Mouse (Mus musculus): ENCODE data around the gene Slc7a1.

DNA sequence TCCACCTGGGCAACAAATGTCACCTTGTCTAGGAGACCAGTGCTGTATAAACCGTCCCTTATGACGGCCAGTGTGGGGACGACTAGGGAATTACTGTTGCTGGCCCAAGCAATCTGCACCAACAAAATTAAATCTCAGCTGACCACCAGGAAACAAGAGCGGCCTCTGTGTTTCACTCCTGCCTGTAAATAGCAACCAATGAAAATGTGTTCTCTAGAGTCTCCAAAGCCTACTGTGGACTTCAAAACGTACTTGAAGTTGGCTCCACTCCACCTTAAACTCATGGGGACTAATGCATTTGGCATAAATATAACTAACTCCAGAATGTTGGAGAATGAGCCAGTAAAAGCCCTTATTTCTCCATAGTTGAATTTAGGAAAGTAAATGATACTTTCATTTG, 55.3 kb downstream of the Slc7a1 start:
- no peak for TF ChIP-seq TCF12 (IDR thresholded peaks at IDR 0.05; ENCODE audit: insufficient read depth, poor library complexity, severe bottlenecking)
- no peak for TF ChIP-seq MYOD1 (IDR thresholded peaks at IDR 0.05; ENCODE audit: control insufficient read depth in 1 of 3, insufficient read length in 2 of 3, low read depth in 2 of 3)
- TF ChIP-seq MAX (IDR thresholded peaks at IDR 0.05; ENCODE audit: low read depth): no peak
- no peak for TF ChIP-seq POLR2A (IDR thresholded peaks at IDR 0.05; ENCODE audit: insufficient read length, low read depth)
- no peak for TF ChIP-seq POLR2AphosphoS2 (IDR thresholded peaks at IDR 0.05; ENCODE audit: insufficient read length, low read depth)
- TF ChIP-seq MYOG (IDR thresholded peaks at IDR 0.05; ENCODE audit: control insufficient read depth in 1 of 3, insufficient read depth in 1 of 3, insufficient read length in 2 of 3, low read depth in 2 of 3): no peak
- no peak for TF ChIP-seq USF1 (IDR thresholded peaks at IDR 0.05; ENCODE audit: low read depth)
- no peak for TF ChIP-seq E2F4 (IDR thresholded peaks at IDR 0.05; ENCODE audit: insufficient read depth)
- TF ChIP-seq TCF3 (IDR thresholded peaks at IDR 0.05; ENCODE audit: insufficient read length, low read depth): no peak
- TF ChIP-seq CEBPB (IDR thresholded peaks at IDR 0.05; ENCODE audit: insufficient read depth, poor library complexity, severe bottlenecking): no peak
- no peak for TF ChIP-seq REST (IDR thresholded peaks at IDR 0.05; ENCODE audit: insufficient read depth, insufficient read length)

All from myocyte (in vitro differentiated cells).